Comparison of ENCODE assay signal across 13 mouse cellular contexts in genomic region chr1:193242863-193243262, GRCm38 (mm10). TPM values are rescaled to one million over a fixed set of nuclear protein-coding genes. Genes with fewer than 3 reads are reported as not detected.
A peak's percentile ranks its signal among the peaks of the same experiment; 100 is the strongest.
DNase-seq lines count a peak whose midpoint lies in the region; ATAC-seq and TF ChIP-seq lines count a peak whose summit lies in the region.
"Had no signal": no experiment of that assay in that cellular context is flagged by ENCODE, and none has a peak within 500 bp of the region (broad histone marks: within the 10 kb centered on the region; RNA-seq: fewer than 3 reads in every experiment).

No protein-coding gene starts in this region.

- no peak for TF ChIP-seq POLR2A in thymus, adult 2 months (IDR thresholded peaks at IDR 0.05; ENCODE audit: control insufficient read depth, extremely low read depth, insufficient read depth, low read length, poor library complexity)

- DNase-seq in heart, postnatal 4 days, result no peak
- DNase-seq in thymus, postnatal 4 days, result peak; percentile 37
- DNase-seq in thymus, adult 2 months, result no peak
- peak; percentile 44 for DNase-seq in lung, postnatal 36 days
- no peak for DNase-seq in stomach, postnatal 0 days (ENCODE audit: low spot score)
- DNase-seq in urinary bladder, postnatal 14 days (ENCODE audit: low spot score), result no peak
- DNase-seq in thymus, adult 18-20 months, result no peak
- DNase-seq: embryo, embryonic 11 days; kidney, adult 18-20 months had no signal

- TF ChIP-seq CTCF in thymus, adult 2 months (IDR thresholded peaks at IDR 0.05; ENCODE audit: borderline replicate concordance, control insufficient read depth, extremely low read depth, insufficient read depth, low read length, poor library complexity), result no peak
- TF ChIP-seq CTCF in stomach, postnatal 0 days (IDR thresholded peaks at IDR 0.05; ENCODE audit: low read depth), result no peak

- no peak for ATAC-seq in heart, embryonic 12.5 days (ENCODE audit: insufficient number of reproducible peaks, low FRiP score)
- no peak; the same call in 1 of the 2 replicates for ATAC-seq in stomach, postnatal 0 days (ENCODE audit: low FRiP score, low TSS enrichment)
- ATAC-seq: forebrain, embryonic 14.5 days had no signal

- peak overlapping the region; percentile 76 for H3K27ac ChIP-seq in heart, embryonic 12.5 days (ENCODE audit: poor library complexity, severe bottlenecking)
- H3K27ac ChIP-seq in thymus, adult 2 months (ENCODE audit: control insufficient read depth, insufficient read depth, low read length), result no peak overlapping the region
- H3K27ac ChIP-seq in stomach, postnatal 0 days (replicated peaks), result peak overlapping the region; percentile 24; the same call in 1 of the 2 replicates
- H3K27ac ChIP-seq: hindbrain, embryonic 12.5 days had no signal

- no peak overlapping the region for H3K4me3 ChIP-seq in heart, embryonic 12.5 days
- H3K4me3 ChIP-seq in thymus, adult 2 months (ENCODE audit: control insufficient read depth, insufficient read depth, low read length), result no peak overlapping the region
- H3K4me3 ChIP-seq in stomach, postnatal 0 days (ENCODE audit: low read depth, low read length), result no peak overlapping the region
- H3K4me3 ChIP-seq: hindbrain, embryonic 12.5 days had no signal

- H3K9me3 ChIP-seq in heart, embryonic 12.5 days (replicated peaks), result no peaks in the 10 kb centered on the region
- no peaks in the 10 kb centered on the region for H3K9me3 ChIP-seq in stomach, postnatal 0 days (ENCODE audit: control insufficient read depth, low read length)
- H3K9me3 ChIP-seq: G1E; hindbrain, embryonic 12.5 days had no signal

- peaks cover 9% of the 10 kb centered on the region for H3K4me1 ChIP-seq in heart, embryonic 12.5 days (replicated peaks)
- peaks cover 11% of the 10 kb centered on the region for H3K4me1 ChIP-seq in thymus, adult 2 months (replicated peaks; ENCODE audit: control insufficient read depth, insufficient read depth, low read length)
- no peaks in the 10 kb centered on the region for H3K4me1 ChIP-seq in stomach, postnatal 0 days (replicated peaks; ENCODE audit: control insufficient read depth, insufficient read depth)
- H3K4me1 ChIP-seq: hindbrain, embryonic 12.5 days had no signal

- H3K27me3 ChIP-seq in heart, embryonic 12.5 days (replicated peaks), result no peaks in the 10 kb centered on the region
- no peaks in the 10 kb centered on the region for H3K27me3 ChIP-seq in thymus, adult 2 months (ENCODE audit: control insufficient read depth, insufficient read depth, low read length)
- no peaks in the 10 kb centered on the region for H3K27me3 ChIP-seq in stomach, postnatal 0 days (ENCODE audit: control insufficient read depth, insufficient read depth, low read length)
- H3K27me3 ChIP-seq: hindbrain, embryonic 12.5 days had no signal

- no peak overlapping the region for H3K4me2 ChIP-seq in heart, embryonic 12.5 days
- no peak overlapping the region for H3K4me2 ChIP-seq in stomach, postnatal 0 days (replicated peaks; ENCODE audit: low read depth)
- H3K4me2 ChIP-seq: hindbrain, embryonic 12.5 days had no signal

- H3K9ac ChIP-seq in heart, embryonic 12.5 days, result no peak overlapping the region
- no peak overlapping the region for H3K9ac ChIP-seq in stomach, postnatal 0 days (ENCODE audit: low read length)
- H3K9ac ChIP-seq: hindbrain, embryonic 12.5 days had no signal

- 73% methylated on average over 4 of the region's 4 CpGs for WGBS in heart, embryonic 12.5 days
- 35% methylated on average over 4 of the region's 4 CpGs for WGBS in thymus, adult 2 months
- 66% methylated on average over 4 of the region's 4 CpGs for WGBS in stomach, postnatal 0 days

- no peak for TF ChIP-seq EP300 in stomach, postnatal 0 days (optimal IDR thresholded peaks at IDR 0.05)

- H3K36me3 ChIP-seq in heart, embryonic 12.5 days, result no peaks in the 10 kb centered on the region
- H3K36me3 ChIP-seq in thymus, adult 2 months (ENCODE audit: control insufficient read depth, insufficient read depth, low read length), result peaks cover 17% of the 10 kb centered on the region
- H3K36me3 ChIP-seq in stomach, postnatal 0 days (ENCODE audit: control insufficient read depth, insufficient read depth, low read length), result no peaks in the 10 kb centered on the region
- H3K36me3 ChIP-seq: G1E; hindbrain, embryonic 12.5 days had no signal

RNA-seq across cellular contexts. Expression of gene Hsd11b1, which starts 21.0 kb away (rescaled TPM):
- polyA plus RNA-seq in heart, embryonic 12.5 days (2016; fragmentation: Nextera tagmentation; extraction: Ambion mirVana), result 1.5 TPM in 2 replicates
- total RNA-seq in heart, postnatal 4 days (2021), result 1 to 10 TPM; 1.0 to 1.5 TPM
- 43.1 and 59.6 TPM in 2 replicates for polyA plus RNA-seq in thymus, adult 2 months (2012; rRNA removed)
- 2.8 and 3.0 TPM in 2 replicates for polyA plus RNA-seq in stomach, postnatal 0 days (2015; fragmentation: Nextera tagmentation; extraction: Ambion mirVana)
- polyA plus RNA-seq: G1E had no signal

RNA-seq across cellular contexts. Expression of gene G0s2, which starts 30.2 kb away (rescaled TPM):
- polyA plus RNA-seq in heart, embryonic 12.5 days (2016; fragmentation: Nextera tagmentation; extraction: Ambion mirVana), result 36.5 and 38.2 TPM in 2 replicates
- total RNA-seq in heart, postnatal 4 days (2021), result 10 to 100 TPM; 51.9 to 62.0 TPM
- polyA plus RNA-seq in thymus, adult 2 months (2012; rRNA removed), result 51.0 and 61.6 TPM in 2 replicates
- polyA plus RNA-seq in stomach, postnatal 0 days (2015; fragmentation: Nextera tagmentation; extraction: Ambion mirVana), result 20.8 and 27.4 TPM in 2 replicates
- total RNA-seq: G1E had no signal
- polyA plus RNA-seq: G1E had no signal

RNA-seq across cellular contexts. Expression of gene Lamb3, which starts 35.4 kb away (rescaled TPM):
- polyA plus RNA-seq in heart, embryonic 12.5 days (2016; fragmentation: Nextera tagmentation; extraction: Ambion mirVana), result 2.3 and 2.5 TPM in 2 replicates
- total RNA-seq in heart, postnatal 4 days (2021), result 1 to 10 TPM; 8.3 to 9.7 TPM
- polyA plus RNA-seq in thymus, adult 2 months (2012; rRNA removed), result 27.2 and 27.8 TPM in 2 replicates
- 34.9 and 35.5 TPM in 2 replicates for polyA plus RNA-seq in stomach, postnatal 0 days (2015; fragmentation: Nextera tagmentation; extraction: Ambion mirVana)

RNA-seq across cellular contexts. Expression of gene Traf3ip3, which starts 41.4 kb away (rescaled TPM):
- 0.99 and 1.6 TPM in 2 replicates for polyA plus RNA-seq in heart, embryonic 12.5 days (2016; fragmentation: Nextera tagmentation; extraction: Ambion mirVana)
- total RNA-seq in heart, postnatal 4 days (2021), result 1 to 10 TPM; 1.0 to 1.4 TPM
- 128 and 142 TPM in 2 replicates for polyA plus RNA-seq in thymus, adult 2 months (2012; rRNA removed)
- 1.8 and 2.8 TPM in 2 replicates for polyA plus RNA-seq in stomach, postnatal 0 days (2015; fragmentation: Nextera tagmentation; extraction: Ambion mirVana)

Comparison
In these comparisons a context has a peak if more than half of its experiments do, and no peak if none do; other contexts are left out.
1. DNase-seq: peak in thymus, postnatal 4 days (single experiment) and lung, postnatal 36 days (single experiment); none in heart, postnatal 4 days (single experiment), thymus, adult 2 months (single experiment), stomach, postnatal 0 days (single experiment), urinary bladder, postnatal 14 days (single experiment) and thymus, adult 18-20 months (0 of 2).
2. RNA of gene Hsd11b1, which starts 21.0 kb away (polyA plus RNA-seq): 43.1 to 59.6 TPM in thymus, adult 2 months; 2.8 to 3.0 TPM in stomach, postnatal 0 days and 1.5 TPM in heart, embryonic 12.5 days; every median in the first group is over 10 times any median in the second.